ENCODE assay signal across 9 mouse cellular contexts in the genomic region with DNA sequence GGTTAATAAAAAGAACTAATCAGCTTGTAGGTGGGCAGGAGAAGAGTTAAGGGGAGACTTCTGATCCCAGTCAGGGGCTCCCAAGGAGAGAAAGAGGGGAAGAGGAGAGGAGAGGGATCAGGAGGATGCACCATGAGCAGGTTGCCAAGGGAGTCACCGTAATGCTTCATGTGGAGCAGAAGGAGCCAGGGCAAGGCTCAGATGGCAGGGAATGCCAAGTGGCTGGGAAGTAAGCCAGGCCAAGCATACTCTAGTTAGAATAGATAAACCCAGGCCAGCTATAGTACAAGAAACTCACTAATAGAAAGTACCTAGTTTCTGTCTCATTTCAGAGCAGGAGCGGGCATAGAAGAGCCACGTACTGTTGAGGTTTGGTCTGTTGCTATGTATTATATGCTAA. TPM values are rescaled to one million over a fixed set of nuclear protein-coding genes. Genes with fewer than 3 reads are reported as not detected.
A peak's percentile ranks its signal among the peaks of the same experiment; 100 is the strongest.
DNase-seq lines count a peak whose midpoint lies in the region; ATAC-seq lines count a peak whose summit lies in the region.
"Had no signal": no experiment of that assay in that cellular context is flagged by ENCODE, and none has a peak within 500 bp of the region (broad histone marks: within the 10 kb centered on the region; RNA-seq: fewer than 3 reads in every experiment).

No protein-coding gene starts in this region.

- H3K27me3 ChIP-seq in hindbrain, embryonic 14.5 days (ENCODE audit: control insufficient read depth, insufficient read depth, low read length): no peaks in the 10 kb centered on the region
- no peaks in the 10 kb centered on the region for H3K27me3 ChIP-seq in hindbrain, embryonic 16.5 days (replicated peaks; ENCODE audit: control insufficient read depth, insufficient read depth, low read length)
- H3K27me3 ChIP-seq: midbrain, embryonic 15.5 days had no signal

- ATAC-seq in hindbrain, embryonic 14.5 days (ENCODE audit: low FRiP score): no peak
- no peak for ATAC-seq in hindbrain, embryonic 16.5 days
- ATAC-seq in cerebellum, adult (ENCODE audit: insufficient number of reproducible peaks, low FRiP score, low TSS enrichment): peak; percentile 87
- ATAC-seq: inflammation-experienced regulatory T-cells, adult 6 months; midbrain, embryonic 15.5 days had no signal

- H3K4me1 ChIP-seq in hindbrain, embryonic 14.5 days (replicated peaks; ENCODE audit: control insufficient read depth, insufficient read depth, low read length): no peaks in the 10 kb centered on the region
- H3K4me1 ChIP-seq in hindbrain, embryonic 16.5 days (ENCODE audit: control insufficient read depth, insufficient read depth, low read depth, low read length): no peaks in the 10 kb centered on the region
- H3K4me1 ChIP-seq: midbrain, embryonic 15.5 days had no signal

- no peaks in the 10 kb centered on the region for H3K36me3 ChIP-seq in hindbrain, embryonic 14.5 days (replicated peaks; ENCODE audit: control insufficient read depth, insufficient read depth)
- H3K36me3 ChIP-seq in hindbrain, embryonic 16.5 days (ENCODE audit: control insufficient read depth, insufficient read depth, low read length): no peaks in the 10 kb centered on the region
- H3K36me3 ChIP-seq: midbrain, embryonic 15.5 days had no signal

- H3K9me3 ChIP-seq in hindbrain, embryonic 14.5 days (ENCODE audit: control insufficient read depth, low read length): no peaks in the 10 kb centered on the region
- H3K9me3 ChIP-seq in hindbrain, embryonic 16.5 days (ENCODE audit: control insufficient read depth, low read length): no peaks in the 10 kb centered on the region
- H3K9me3 ChIP-seq: midbrain, embryonic 15.5 days had no signal

- H3K4me3 ChIP-seq in hindbrain, embryonic 14.5 days (replicated peaks; ENCODE audit: low read length): no peak overlapping the region
- no peak overlapping the region for H3K4me3 ChIP-seq in hindbrain, embryonic 16.5 days (ENCODE audit: low read length)
- H3K4me3 ChIP-seq: midbrain, embryonic 15.5 days had no signal

- H3K4me2 ChIP-seq in hindbrain, embryonic 14.5 days (replicated peaks): no peak overlapping the region
- no peak overlapping the region for H3K4me2 ChIP-seq in hindbrain, embryonic 16.5 days (ENCODE audit: low read length)
- H3K4me2 ChIP-seq: midbrain, embryonic 15.5 days had no signal

- peak; percentile 30 for DNase-seq in hindbrain, embryonic 14.5 days (ENCODE audit: low spot score)
- DNase-seq in adipocyte (ENCODE audit: low spot score): peak; percentile 86
- DNase-seq in heart, postnatal 14 days: peak; percentile 57 to 75
- no peak for DNase-seq in spleen, postnatal 14 days (ENCODE audit: low spot score in 2 of 2)
- DNase-seq in frontal cortex, postnatal 14 days (ENCODE audit: low spot score in 2 of 2): no peak

- intact Hi-C loops in heart, postnatal 14 days (cut with DNase I): no loop called here

- no peak overlapping the region for H3K27ac ChIP-seq in hindbrain, embryonic 14.5 days
- H3K27ac ChIP-seq in hindbrain, embryonic 16.5 days (ENCODE audit: low read depth, low read length): no peak overlapping the region
- H3K27ac ChIP-seq: midbrain, embryonic 15.5 days had no signal

- no peak overlapping the region for H3K9ac ChIP-seq in hindbrain, embryonic 14.5 days
- H3K9ac ChIP-seq in hindbrain, embryonic 16.5 days (ENCODE audit: low read depth, low read length): no peak overlapping the region
- H3K9ac ChIP-seq: midbrain, embryonic 15.5 days had no signal

- 86% methylated on average over 3 of the region's 3 CpGs for WGBS in hindbrain, embryonic 14.5 days
- 80% methylated on average over 3 of the region's 3 CpGs for WGBS in hindbrain, embryonic 16.5 days

RNA-seq across cellular contexts. Expression of a gene that starts 43.6 kb away (rescaled TPM):
- 9.9 and 11.6 TPM in 2 replicates for polyA plus RNA-seq in hindbrain, embryonic 14.5 days (2014; fragmentation: Nextera tagmentation; extraction: Ambion mirVana)
- 8.7 and 9.2 TPM in 2 replicates for polyA plus RNA-seq in hindbrain, embryonic 16.5 days (2015; fragmentation: Nextera tagmentation; extraction: Ambion mirVana)
- total RNA-seq in heart, postnatal 14 days (2021): 10 to 100 TPM; 10.5 TPM

Comparison
In these comparisons a context has a peak if more than half of its experiments do, and no peak if none do; other contexts are left out.
1. DNase-seq: peak in hindbrain, embryonic 14.5 days (single experiment), adipocyte (single experiment) and heart, postnatal 14 days (2 of 2); none in spleen, postnatal 14 days (0 of 2) and frontal cortex, postnatal 14 days (0 of 2).